Mouse (Mus musculus) T-helper 1 cell (primary cell): ENCODE results near the gene Aspn.
"Not testable (repeated sequence)": the region's sequence is repeated elsewhere in the genome, so short reads cannot be mapped to it uniquely, and the experiment has no call there.

Experiments used
- in situ Hi-C: fragments of 300-600 bp; cut with MboI, MseI; formaldehyde crosslinking; loops from one replicate; pipeline ENCODE4 v1.15.1; 2025; ENCODE audit warnings: high pct_unique_total_duplicates

Gene Aspn

DNA sequence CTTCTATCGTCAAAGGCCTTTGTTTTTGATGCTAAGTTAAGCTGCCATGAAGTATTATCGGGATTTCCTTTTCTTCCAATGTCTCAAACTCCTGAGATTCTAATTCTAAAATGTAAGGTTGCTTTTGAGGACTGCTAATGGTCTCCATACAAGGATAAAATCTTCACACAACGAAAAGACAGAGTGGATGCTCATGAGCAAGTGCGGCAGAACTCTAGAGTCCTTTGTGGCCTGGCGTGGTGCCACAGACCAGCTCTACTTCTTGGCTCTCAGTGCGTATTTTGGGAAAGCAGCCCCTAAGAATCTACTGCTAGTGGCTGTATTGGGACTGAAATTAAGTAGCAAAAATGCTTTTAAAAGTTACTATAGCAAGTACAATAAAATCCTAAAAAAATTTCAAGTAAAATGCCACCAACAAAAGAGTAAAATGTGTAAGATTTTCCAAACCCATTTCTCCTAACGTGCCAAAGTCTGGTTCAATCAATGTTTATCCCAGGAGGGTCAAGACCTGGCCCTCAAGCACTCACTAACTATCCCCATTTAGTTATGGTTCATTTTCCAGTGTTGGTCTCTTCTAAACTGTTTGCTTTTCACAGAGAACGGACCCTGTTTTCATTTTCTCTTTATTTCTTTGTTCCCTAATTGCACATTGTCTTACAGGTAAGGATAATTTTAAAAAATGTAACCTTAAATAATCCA lies 40.2 kb downstream of the Aspn start:
- in situ Hi-C loops, result no loop called here

DNA sequence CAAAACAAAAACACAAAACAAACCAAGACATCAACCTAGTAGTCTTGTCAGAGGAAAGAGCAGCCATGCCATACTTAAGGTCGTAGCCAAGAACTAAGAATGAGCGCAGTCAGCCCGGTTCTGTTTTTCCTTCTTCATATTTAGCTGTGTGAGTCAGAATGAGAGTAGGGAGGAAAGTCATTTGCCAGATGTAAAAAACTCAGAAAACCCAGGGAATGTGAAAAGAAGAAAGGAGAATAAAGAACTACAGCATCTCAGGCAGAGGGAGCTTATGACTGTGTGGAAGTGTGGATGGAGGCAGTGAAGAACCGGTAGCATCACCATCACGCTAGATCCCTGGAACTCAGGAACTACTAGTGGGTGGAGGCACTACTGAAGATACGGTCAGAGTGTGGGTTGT lies 41.8 kb downstream of the Aspn start:
- in situ Hi-C loops, result no loop called here

DNA sequence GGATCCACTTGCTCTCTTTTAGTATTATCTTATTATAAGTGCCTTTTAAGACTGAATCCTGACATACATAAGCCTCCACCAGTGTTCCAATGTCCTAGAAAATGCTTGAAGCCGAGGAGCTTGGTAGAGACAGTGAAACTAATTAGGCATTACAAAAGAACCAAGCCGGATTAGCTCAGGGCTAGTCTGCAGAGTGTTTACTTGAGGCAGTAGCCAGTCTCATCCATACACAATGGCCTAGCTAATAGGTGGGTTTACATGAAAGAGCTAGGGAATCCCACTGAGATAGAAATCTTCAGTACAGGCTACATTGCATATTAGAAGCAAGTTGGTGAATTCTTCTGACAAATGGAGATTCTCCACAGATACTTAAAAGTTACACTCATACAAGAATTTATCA lies 58.3 kb downstream of the Aspn start:
- in situ Hi-C loops, result not testable (repeated sequence)

DNA sequence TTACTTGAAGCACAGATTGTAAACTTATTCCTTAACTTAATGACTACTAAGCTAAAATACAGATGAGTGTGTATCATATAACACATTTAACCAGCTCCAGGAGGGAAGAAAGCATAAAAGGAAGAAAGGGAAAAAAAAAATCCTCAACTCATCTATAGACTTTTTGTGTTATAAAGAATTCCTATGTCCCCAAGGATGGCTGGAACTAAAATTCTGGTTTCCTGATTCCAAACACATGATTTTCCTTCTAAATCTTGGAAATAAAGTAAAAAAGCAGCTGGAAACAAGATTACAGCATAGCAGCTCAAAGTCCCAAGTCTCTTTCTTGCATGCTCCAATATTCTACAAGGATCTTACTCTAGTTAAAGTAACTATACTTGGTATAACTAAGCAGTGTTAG lies 59.4 kb downstream of the Aspn start:
- in situ Hi-C loops, result no loop called here

DNA sequence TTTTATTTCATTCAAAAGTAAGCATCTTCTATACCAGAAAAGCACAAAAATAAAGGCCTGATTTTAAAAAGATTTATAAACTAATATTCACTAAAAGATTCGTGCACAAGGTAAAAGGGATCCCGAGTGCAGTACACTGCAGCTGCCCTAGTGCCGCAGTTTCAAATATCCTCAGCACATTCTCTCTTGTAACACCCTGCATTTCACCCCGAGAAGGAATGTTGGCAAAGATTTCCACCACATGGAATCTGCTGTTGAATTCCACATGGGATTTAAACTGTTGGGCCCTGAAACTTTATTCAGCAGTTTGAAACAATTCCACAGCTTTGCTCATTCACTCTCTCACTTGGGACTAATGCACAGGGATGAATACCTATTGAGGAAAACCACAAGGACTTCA lies 63.5 kb downstream of the Aspn start, which contains the start of gene Ogn:
Ogn (plus strand) TSS at position 333 of the 400 bp plus-strand sequence.
- in situ Hi-C loops, result no loop called here

DNA sequence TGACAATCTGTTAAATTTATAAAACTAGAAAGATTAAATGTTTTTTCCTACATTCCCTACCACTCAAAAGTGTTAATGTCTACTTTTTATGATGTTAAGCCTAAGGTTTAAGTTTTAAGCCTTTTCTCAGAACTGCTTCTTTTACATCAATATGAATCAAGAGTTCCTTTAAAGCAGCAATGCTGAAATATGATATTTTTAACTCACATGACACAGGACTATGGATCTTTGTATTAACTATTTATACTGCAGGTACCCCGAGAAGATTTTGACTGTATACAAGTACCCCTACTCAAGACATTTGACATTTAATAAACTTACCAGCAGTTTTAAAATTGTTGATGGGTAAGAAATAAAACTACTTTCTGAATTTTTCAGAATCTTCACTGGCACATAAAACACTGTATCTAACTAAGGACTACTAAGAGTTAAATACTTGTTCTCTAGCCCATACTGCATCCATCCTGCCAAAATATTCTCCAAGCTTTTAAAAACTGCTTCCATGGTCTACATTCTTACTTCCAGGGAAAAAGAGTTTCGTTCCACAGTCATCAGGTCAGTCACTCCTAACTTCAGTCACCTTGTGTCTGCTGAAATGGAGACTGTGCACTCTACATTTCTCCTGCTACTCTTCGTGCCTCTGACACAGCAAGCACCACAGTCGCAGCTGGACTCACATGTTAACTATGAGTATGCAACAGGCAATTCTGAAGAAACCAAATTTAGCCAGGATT lies 64.5 kb downstream of the Aspn start:
- in situ Hi-C loops, result no loop called here

DNA sequence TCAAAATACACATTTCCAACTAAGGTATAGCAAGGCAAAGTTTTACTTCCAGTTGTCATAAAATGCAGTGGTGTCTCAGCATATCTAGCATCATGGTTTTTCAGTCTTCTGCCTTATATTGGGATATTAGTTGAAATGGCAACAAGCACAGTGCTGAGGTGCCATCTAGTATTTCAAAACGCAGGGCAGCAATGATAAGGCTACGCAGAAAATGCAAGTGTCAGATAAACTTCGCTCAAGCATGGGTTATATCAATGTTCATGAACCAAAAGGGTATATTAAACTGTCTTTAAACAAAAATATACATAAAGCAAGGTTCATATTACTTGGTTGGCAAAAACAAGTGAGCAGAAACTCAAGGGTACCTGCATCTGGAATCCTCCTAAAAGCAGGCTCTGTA lies 72.8 kb downstream of the Aspn start:
- in situ Hi-C loops, result no loop called here
